Mouse (Mus musculus) lung, embryonic 16.5 days (tissue): ENCODE measurements around the gene Inpp5k. TPM values are rescaled to one million over a fixed set of nuclear protein-coding genes. Genes with fewer than 3 reads are reported as not detected.

ENCODE experiments used
- ATAC-seq: fragments of 200-750 bp; cut with Nextera tagmentation; 2 replicates; pipeline ENCODE4 v1.8.0; 2017; ENCODE audit warnings: low read depth, mild to moderate bottlenecking, moderate library complexity
- H3K27ac ChIP-seq: fragments of 300-500 bp; sonication (generic); 2 replicates; pipeline ENCODE4 v1.5.1; 2014; ENCODE audit warnings: mild to moderate bottlenecking, control low read depth, low read length
- H3K27me3 ChIP-seq: fragments of 300-500 bp; sonication (generic); 2 replicates; pipeline ENCODE4 v1.6.1; 2014; ENCODE audit warnings: low read depth, low read length, mixed read lengths; ENCODE audit not compliant: control insufficient read depth, insufficient read depth
- H3K36me3 ChIP-seq: fragments of 300-500 bp; sonication (generic); 2 replicates; pipeline ENCODE4 v1.6.1; 2014; ENCODE audit warnings: low read length; ENCODE audit not compliant: control insufficient read depth, insufficient read depth
- H3K4me1 ChIP-seq: fragments of 300-500 bp; sonication (generic); replicated peaks from 2 replicates; pipeline ENCODE4 v1.6.1; 2014; ENCODE audit warnings: low read length, mixed read lengths; ENCODE audit not compliant: control insufficient read depth, insufficient read depth
- H3K4me2 ChIP-seq: fragments of 300-500 bp; sonication (generic); 2 replicates; pipeline ENCODE4 v1.6.1; 2014; ENCODE audit warnings: low read depth, low read length, control low read depth
- H3K4me3 ChIP-seq: fragments of 300-500 bp; sonication (generic); 2 replicates; pipeline ENCODE4 v1.5.1; 2014; ENCODE audit warnings: mild to moderate bottlenecking, low read length, control low read depth
- H3K9ac ChIP-seq: fragments of 300-500 bp; sonication (generic); 2 replicates; pipeline ENCODE4 v1.6.1; 2014; ENCODE audit warnings: low read length, control low read depth
- H3K9me3 ChIP-seq: fragments of 300-500 bp; sonication (generic); 2 replicates; pipeline ENCODE4 v1.6.1; 2016; ENCODE audit warnings: low read length; ENCODE audit not compliant: control insufficient read depth
- WGBS: fragments of 180-500 bp; shearing (Covaris S2); extraction: QIAGEN DNeasy Blood & Tissue Kit; methylation state at CpG from one replicate; pipeline ENCODE4 v1.1.7; 2014; 5-methylcytosine and 5-hydroxymethylcytosine counted together
- polyA plus RNA-seq: library from polyadenylated mRNA; unstranded; fragments of >200 nt; fragmentation: Nextera tagmentation; extraction: Ambion mirVana; gene quantifications from 2 replicates; pipeline ENCODE4 v1.2.1, GENCODE M21; 2015

Inpp5k gene
- polyA plus RNA-seq, 1 experiment from 2014 or later, result 33.8 TPM

- H3K9ac ChIP-seq, result peak overlapping the region; percentile 91
- H3K27ac ChIP-seq, result peak overlapping the region; percentile 97
- WGBS, result 49% methylated on average over 17 of the region's 20 CpGs
- H3K36me3 ChIP-seq, result peaks cover 26% of the 10 kb centered on the region
- ATAC-seq, result peak; percentile 7
- peaks cover 43% of the 10 kb centered on the region for H3K4me1 ChIP-seq
- no peaks in the 10 kb centered on the region for H3K9me3 ChIP-seq
- peak overlapping the region; percentile 88 for H3K4me2 ChIP-seq
- no peaks in the 10 kb centered on the region for H3K27me3 ChIP-seq
- peak overlapping the region; percentile 79 for H3K4me3 ChIP-seq
Observed at GRCm38 (mm10) chr11:75656621-75657590, 26.1 kb downstream of the Inpp5k start.

GRCm38 (mm10) chr11:75657841-75658240, 27.1 kb downstream of the Inpp5k start:
- Histone ChIP-seq H3K27ac (no peak overlapping the region), H3K27me3 (no peaks in the 10 kb centered on the region)

DNA sequence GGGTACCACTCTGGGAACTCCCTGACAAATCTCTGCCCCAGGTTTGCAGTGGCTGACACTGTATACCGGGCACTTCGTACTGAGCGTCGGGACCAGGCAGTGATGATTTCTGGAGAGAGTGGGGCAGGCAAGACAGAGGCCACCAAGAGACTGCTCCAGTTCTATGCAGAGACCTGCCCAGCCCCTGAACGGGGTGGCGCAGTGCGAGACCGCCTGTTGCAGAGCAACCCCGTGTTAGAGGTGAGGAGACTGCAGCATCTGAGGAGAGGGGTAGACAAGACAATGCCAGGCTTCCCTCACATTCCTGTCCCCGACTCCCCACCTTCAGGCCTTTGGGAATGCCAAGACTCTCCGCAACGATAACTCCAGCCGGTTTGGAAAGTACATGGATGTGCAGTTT, 27.5 kb downstream of the Inpp5k start:
- Histone ChIP-seq H3K4me1 (peaks cover 30% of the 10 kb centered on the region), H3K27ac (no peak overlapping the region), H3K4me3 (no peak overlapping the region), H3K4me2 (no peak overlapping the region), H3K9ac (no peak overlapping the region; the same call in 1 of the 2 replicates), H3K27me3 (no peaks in the 10 kb centered on the region), H3K9me3 (no peaks in the 10 kb centered on the region), H3K36me3 (peaks cover 38% of the 10 kb centered on the region)
- 90% methylated on average over 13 of the region's 13 CpGs for WGBS
- no peak for ATAC-seq

More at GRCm38 (mm10) chr11:75657841-75658240, 27.1 kb downstream of the Inpp5k start:
- peak overlapping the region; percentile 88; the same call in 1 of the 2 replicates for H3K4me2 ChIP-seq
- H3K4me3 ChIP-seq, result no peak overlapping the region
- no peaks in the 10 kb centered on the region for H3K9me3 ChIP-seq
- H3K9ac ChIP-seq, result no peak overlapping the region
- H3K4me1 ChIP-seq, result peaks cover 34% of the 10 kb centered on the region
- no peak for ATAC-seq
- peaks cover 34% of the 10 kb centered on the region for H3K36me3 ChIP-seq

GRCm38 (mm10) chr11:75658996-75659750, 28.4 kb downstream of the Inpp5k start:
- no peak overlapping the region for H3K27ac ChIP-seq
- H3K4me1 ChIP-seq, result peaks cover 26% of the 10 kb centered on the region
- H3K9ac ChIP-seq, result no peak overlapping the region
- no peaks in the 10 kb centered on the region for H3K27me3 ChIP-seq
- peaks cover 43% of the 10 kb centered on the region for H3K36me3 ChIP-seq
- ATAC-seq, result no peak
- H3K4me2 ChIP-seq, result no peak overlapping the region
- H3K9me3 ChIP-seq, result no peaks in the 10 kb centered on the region
- 73% methylated on average over 14 of the region's 14 CpGs for WGBS
- no peak overlapping the region for H3K4me3 ChIP-seq

GRCm38 (mm10) chr11:75660081-75660590, 29.3 kb downstream of the Inpp5k start:
- Histone ChIP-seq H3K9me3 (no peaks in the 10 kb centered on the region), H3K9ac (no peak overlapping the region), H3K27me3 (no peaks in the 10 kb centered on the region), H3K4me3 (no peak overlapping the region), H3K27ac (no peak overlapping the region), H3K4me2 (no peak overlapping the region), H3K36me3 (peaks cover 50% of the 10 kb centered on the region), H3K4me1 (peaks cover 17% of the 10 kb centered on the region)
- WGBS, result 92% methylated on average over 12 of the region's 12 CpGs
- no peak for ATAC-seq

- Histone ChIP-seq H3K27ac (no peak overlapping the region), H3K4me1 (peaks cover 12% of the 10 kb centered on the region), H3K4me3 (no peak overlapping the region), H3K9ac (no peak overlapping the region), H3K4me2 (no peak overlapping the region), H3K27me3 (no peaks in the 10 kb centered on the region), H3K9me3 (no peaks in the 10 kb centered on the region), H3K36me3 (peaks cover 58% of the 10 kb centered on the region)
- ATAC-seq, result no peak
- WGBS, result 90% methylated on average over 21 of the region's 21 CpGs
Observed at GRCm38 (mm10) chr11:75660941-75661800, 30.4 kb downstream of the Inpp5k start.

GRCm38 (mm10) chr11:75662131-75662530, 31.3 kb downstream of the Inpp5k start:
- no peak overlapping the region for H3K9ac ChIP-seq
- peaks cover 4% of the 10 kb centered on the region for H3K4me1 ChIP-seq
- no peak for ATAC-seq
- H3K9me3 ChIP-seq, result no peaks in the 10 kb centered on the region
- no peak overlapping the region for H3K27ac ChIP-seq
- H3K27me3 ChIP-seq, result no peaks in the 10 kb centered on the region
- peaks cover 67% of the 10 kb centered on the region for H3K36me3 ChIP-seq
- H3K4me2 ChIP-seq, result no peak overlapping the region
- 95% methylated on average over 7 of the region's 7 CpGs for WGBS
- H3K4me3 ChIP-seq, result no peak overlapping the region

DNA sequence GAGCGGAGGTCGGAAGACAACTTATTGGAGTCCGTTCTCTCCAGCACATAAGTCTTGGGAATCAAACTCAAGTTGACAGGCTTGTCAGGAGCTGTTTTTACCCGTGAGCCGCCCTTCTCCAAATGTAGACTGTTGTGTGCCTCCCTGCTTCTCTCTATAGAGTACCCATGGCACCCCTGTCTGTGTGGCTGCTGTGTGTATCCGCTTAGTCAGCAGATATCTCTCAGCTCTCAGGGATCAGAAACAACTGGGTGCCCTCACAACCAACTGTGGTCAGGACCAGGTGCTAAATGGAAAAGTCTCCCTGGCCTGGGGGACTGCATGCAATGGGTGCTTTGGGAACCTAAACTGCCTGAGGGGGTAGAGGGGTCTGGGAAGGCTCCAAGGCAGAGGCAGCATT, 35.5 kb downstream of the Inpp5k start:
- ATAC-seq, result no peak
- Histone ChIP-seq H3K9me3 (no peaks in the 10 kb centered on the region), H3K27ac (no peak overlapping the region), H3K9ac (no peak overlapping the region), H3K27me3 (no peaks in the 10 kb centered on the region), H3K4me3 (no peak overlapping the region), H3K36me3 (peaks cover 73% of the 10 kb centered on the region), H3K4me2 (no peak overlapping the region), H3K4me1 (no peaks in the 10 kb centered on the region)
- 90% methylated on average over 6 of the region's 6 CpGs for WGBS
